Mouse (Mus musculus): ENCODE results near the gene Stx7. TPM values are rescaled to one million over a fixed set of nuclear protein-coding genes. Genes with fewer than 3 reads are reported as not detected.

The Stx7 gene
- 82.1 and 86.0 TPM in 2 replicates for total RNA-seq (2023)

GRCm38 (mm10) chr10:24149135-24149781 is at the start of gene Stx7:
Gene Stx7, plus strand, starts transcription at chr10:24149302.

GRCm38 (mm10) chr10:24101812-24102211 is 47.3 kb upstream of the Stx7 start, which contains the start of gene Taar8c:
Gene Taar8c, minus strand, starts transcription at chr10:24101912.

GRCm38 (mm10) chr10:24109434-24109833 is 39.7 kb upstream of the Stx7 start, which contains the start of gene Taar9:
Gene Taar9, minus strand, starts transcription at chr10:24109534.

GRCm38 (mm10) chr10:24223449-24224143 is 74.5 kb downstream of the Stx7 start, which contains the start of gene Moxd1:
Gene Moxd1, plus strand, starts transcription at chr10:24223517.

Other genes with a start within 250 kb of the Stx7 start
- not detected in 2 replicates for gene Taar1, start 228.9 kb upstream of the Stx7 start, total RNA-seq (2023)
- not detected in 2 replicates for gene Taar2, start 210.7 kb upstream of the Stx7 start, total RNA-seq (2023)
- gene Taar3, start 199.7 kb upstream of the Stx7 start, total RNA-seq (2023): not detected in 2 replicates
- not detected in 2 replicates for gene Taar4, start 188.8 kb upstream of the Stx7 start, total RNA-seq (2023)
- not detected in 2 replicates for gene Taar5, start 178.6 kb upstream of the Stx7 start, total RNA-seq (2023)
- gene Taar6, start 163.7 kb upstream of the Stx7 start, total RNA-seq (2023): not detected in 2 replicates
- gene Taar7a, start 155.8 kb upstream of the Stx7 start, total RNA-seq (2023): not detected in 2 replicates
- gene Taar7b, start 149.4 kb upstream of the Stx7 start, total RNA-seq (2023): not detected in 2 replicates
- not detected in 2 replicates for gene Taar7d, start 122.1 kb upstream of the Stx7 start, total RNA-seq (2023)
- gene Taar7e, start 111.7 kb upstream of the Stx7 start, total RNA-seq (2023): not detected in 2 replicates
- gene Taar7f, start 99.8 kb upstream of the Stx7 start, total RNA-seq (2023): not detected in 2 replicates
- not detected in 2 replicates for gene Taar8a, start 72.8 kb upstream of the Stx7 start, total RNA-seq (2023)
- gene Taar8b, start 57.0 kb upstream of the Stx7 start, total RNA-seq (2023): not detected in 2 replicates
- gene Taar8c, start 47.4 kb upstream of the Stx7 start, total RNA-seq (2023): not detected in 2 replicates
- not detected in 2 replicates for gene Taar9, start 39.8 kb upstream of the Stx7 start, total RNA-seq (2023)
- gene Moxd1, start 74.2 kb downstream of the Stx7 start, total RNA-seq (2023): not detected in 2 replicates

Measured in neutrophil, adult 65 days (primary cell).